Comparison of ENCODE assay signal across 35 mouse cellular contexts in the genomic region with DNA sequence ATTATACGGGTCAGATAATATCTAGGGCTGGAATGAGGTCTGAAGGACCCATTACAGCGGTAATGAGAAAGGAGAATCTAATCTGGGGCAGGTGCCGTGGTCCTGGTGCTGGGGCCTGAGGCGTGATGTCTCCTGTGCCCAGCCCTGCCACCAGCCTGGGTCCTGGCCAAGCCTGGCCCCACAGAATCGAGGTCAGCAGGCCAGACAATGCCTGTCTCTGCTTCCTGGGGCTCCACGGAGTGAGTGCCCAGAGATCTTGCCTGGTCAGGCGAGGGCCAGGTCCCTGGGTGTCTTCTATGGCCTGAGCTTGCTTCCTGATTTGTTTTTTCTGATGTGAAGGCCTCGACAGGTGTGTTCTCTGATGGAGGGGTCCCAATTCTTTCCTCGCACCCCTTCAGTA. TPM values are rescaled to one million over a fixed set of nuclear protein-coding genes. Genes with fewer than 3 reads are reported as not detected.
A peak's percentile ranks its signal among the peaks of the same experiment; 100 is the strongest.
DNase-seq lines count a peak whose midpoint lies in the region; ATAC-seq and TF ChIP-seq lines count a peak whose summit lies in the region.
"Had no signal": no experiment of that assay in that cellular context is flagged by ENCODE, and none has a peak within 500 bp of the region (broad histone marks: within the 10 kb centered on the region; RNA-seq: fewer than 3 reads in every experiment).

No protein-coding gene starts in this region.

- TF ChIP-seq POLR2A in lung, adult 2 months (IDR thresholded peaks at IDR 0.05; ENCODE audit: borderline replicate concordance, extremely low read depth, low read depth, low read length), result no peak

- H3K36me3 ChIP-seq in liver, embryonic 15.5 days (replicated peaks), result no peaks in the 10 kb centered on the region
- H3K36me3 ChIP-seq: embryonic facial prominence, embryonic 13.5 days; heart, embryonic 15.5 days; intestine, embryonic 15.5 days; limb, embryonic 10.5 days; midbrain, embryonic 12.5 days; neural tube, embryonic 12.5 days had no signal

- peak overlapping the region; percentile 78; the same call in 1 of the 2 replicates for H3K4me2 ChIP-seq in liver, embryonic 15.5 days

- H3K27me3 ChIP-seq in liver, embryonic 15.5 days, result peaks cover 52% of the 10 kb centered on the region

- no peak overlapping the region for H3K9ac ChIP-seq in liver, embryonic 15.5 days

- DNase-seq in cerebellum, postnatal 14 days, result peak; percentile 33 to 38
- no peak for DNase-seq in cerebellum, adult 9-10 months
- no peak for DNase-seq in liver
- peak; percentile 8 for DNase-seq in Muller cell, postnatal 12 days (ENCODE audit: inconsistent ontology term)
- no peak for DNase-seq in lung, adult 2 months
- DNase-seq: adrenal gland, postnatal 10 days; B cell, adult 2 months; embryo, embryonic 11 days; heart, postnatal 4 days; kidney, adult 8-10 months; kidney, postnatal 10 days; right cerebral cortex, adult 18-20 months; right cerebral cortex, postnatal 4 days; thymus, postnatal 14 days had no signal

- no peak overlapping the region for H3K27ac ChIP-seq in liver, embryonic 15.5 days (replicated peaks)
- H3K27ac ChIP-seq: embryonic facial prominence, embryonic 13.5 days; heart, embryonic 15.5 days; intestine, embryonic 15.5 days; limb, embryonic 10.5 days; macrophage; neural tube, embryonic 12.5 days had no signal

- no peak for TF ChIP-seq CTCF in lung, adult 2 months (IDR thresholded peaks at IDR 0.05; ENCODE audit: insufficient read depth, low read length)

- H3K9me3 ChIP-seq in liver, embryonic 15.5 days (replicated peaks), result no peaks in the 10 kb centered on the region
- H3K9me3 ChIP-seq: embryonic facial prominence, embryonic 13.5 days; heart, embryonic 15.5 days; intestine, embryonic 15.5 days; limb, embryonic 10.5 days; midbrain, embryonic 12.5 days; neural tube, embryonic 12.5 days had no signal

- peaks cover 15% of the 10 kb centered on the region for H3K4me1 ChIP-seq in liver, embryonic 15.5 days (replicated peaks)
- H3K4me1 ChIP-seq in lung, adult 2 months (ENCODE audit: control insufficient read depth, insufficient read depth, low read length), result peaks cover 2% of the 10 kb centered on the region; the same call in 1 of the 2 replicates

- H3K4me3 ChIP-seq in liver, embryonic 15.5 days (replicated peaks), result no peak overlapping the region
- H3K4me3 ChIP-seq in lung, adult 2 months (replicated peaks; ENCODE audit: extremely low read depth, low read depth, low read length), result no peak overlapping the region

- 31% methylated on average over 9 of the region's 9 CpGs for whole genome bisulfite sequencing in liver, embryonic 15.5 days (ENCODE audit: insufficient replicate concordance)
- WGBS in lung, adult 2 months, result 49% methylated on average over 9 of the region's 9 CpGs

- no peak for ATAC-seq in liver, embryonic 15.5 days (ENCODE audit: insufficient read depth)
- ATAC-seq in megakaryocyte progenitor cell, adult 5-6 weeks (replicated peaks; ENCODE audit: poor library complexity), result peak; percentile 7; the same call in 1 of the 2 replicates
- ATAC-seq: intestine, embryonic 15.5 days; lung, postnatal 0 days had no signal

RNA-seq across cellular contexts. Expression of a gene that starts 10.0 kb away (rescaled TPM):
- not detected in 2 replicates for polyA plus RNA-seq in liver, embryonic 15.5 days (2015; fragmentation: Nextera tagmentation; extraction: Ambion mirVana)
- not detected in 2 replicates for total RNA-seq in megakaryocyte progenitor cell, adult 5-6 weeks (2015)
- not detected in 2 replicates for total RNA-seq in megakaryocyte progenitor cell, adult 5-6 weeks (2017)
- polyA plus RNA-seq in lung, adult 2 months (2012; rRNA removed), result not detected in 2 replicates
- total RNA-seq: adrenal gland, postnatal 10 days; CH12.LX; gastrocnemius, adult 8-10 months; heart, postnatal 4 days; layer of hippocampus, postnatal 25 days; liver, adult 2 months; MEL had no signal
- polyA plus RNA-seq: embryonic facial prominence, embryonic 13.5 days; erythroblast, embryonic 14.5 days; forebrain, embryonic 14.5 days; frontal cortex, adult 2 months; gonadal fat pad, adult 2 months; heart, embryonic 15.5 days; hindbrain, embryonic 16.5 days; intestine, embryonic 15.5 days; limb, embryonic 10.5 days; liver, adult 2 months; lung, postnatal 0 days; macrophage; stomach, embryonic 14.5 days had no signal

Comparison
In these comparisons a context has a peak if more than half of its experiments do, and no peak if none do; other contexts are left out.
1. DNase-seq: peak in cerebellum, postnatal 14 days (2 of 2) and Muller cell, postnatal 12 days (single experiment); none in cerebellum, adult 9-10 months (single experiment), liver (single experiment) and lung, adult 2 months (single experiment).